Mouse (Mus musculus): ENCODE results near the gene Mis12.

Gene Mis12

DNA sequence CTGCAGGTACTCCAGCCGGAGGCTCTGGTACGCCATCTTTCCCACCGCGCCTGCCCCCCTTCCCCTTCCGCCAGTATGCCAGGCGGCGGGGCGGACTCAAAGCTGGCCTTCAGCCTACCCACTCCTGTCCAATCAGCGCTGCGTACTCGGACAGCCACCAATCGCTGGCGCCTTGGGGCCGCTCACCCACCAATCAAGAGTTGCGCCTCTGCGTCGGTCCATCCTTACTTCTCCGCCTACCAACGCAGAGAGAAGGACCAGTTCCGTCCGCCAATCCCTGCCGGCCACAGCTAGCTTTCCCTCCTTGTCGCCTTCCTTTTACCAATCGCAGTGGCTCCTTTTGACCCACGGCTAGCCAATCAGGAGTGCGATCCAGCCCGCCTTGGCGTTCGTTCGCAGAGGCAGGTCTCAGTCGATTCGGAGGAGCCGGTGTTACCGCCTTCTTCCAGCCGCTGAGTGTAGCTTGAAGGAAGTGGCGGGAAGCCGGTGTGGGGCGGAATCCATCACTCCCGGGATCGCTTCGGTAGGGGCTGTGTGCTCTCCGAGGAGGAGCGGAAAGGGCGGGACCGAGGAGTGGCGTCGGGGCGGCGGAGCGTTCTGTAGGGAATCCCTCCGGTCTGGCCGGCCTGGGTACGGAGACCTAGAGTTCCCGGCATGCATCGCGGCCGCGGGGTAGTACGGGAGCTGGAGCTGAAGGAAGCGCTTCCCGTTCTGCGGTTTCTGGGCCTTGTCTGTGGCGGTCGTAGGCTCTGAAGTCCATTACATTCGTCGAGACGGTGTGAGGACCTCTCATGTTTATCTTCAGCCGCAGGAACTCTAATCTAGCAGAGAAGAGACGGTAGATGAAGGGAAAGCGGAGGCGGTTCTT, at the start of gene Mis12, which contains the start of gene Derl2:
Mis12 (plus strand) TSS at position 411 of the 868 bp plus-strand sequence.
Derl2 (minus strand) TSS at position 641 of the 868 bp plus-strand sequence.
- DNase-seq (ENCODE audit: low read depth), result peak; percentile 100

DNA sequence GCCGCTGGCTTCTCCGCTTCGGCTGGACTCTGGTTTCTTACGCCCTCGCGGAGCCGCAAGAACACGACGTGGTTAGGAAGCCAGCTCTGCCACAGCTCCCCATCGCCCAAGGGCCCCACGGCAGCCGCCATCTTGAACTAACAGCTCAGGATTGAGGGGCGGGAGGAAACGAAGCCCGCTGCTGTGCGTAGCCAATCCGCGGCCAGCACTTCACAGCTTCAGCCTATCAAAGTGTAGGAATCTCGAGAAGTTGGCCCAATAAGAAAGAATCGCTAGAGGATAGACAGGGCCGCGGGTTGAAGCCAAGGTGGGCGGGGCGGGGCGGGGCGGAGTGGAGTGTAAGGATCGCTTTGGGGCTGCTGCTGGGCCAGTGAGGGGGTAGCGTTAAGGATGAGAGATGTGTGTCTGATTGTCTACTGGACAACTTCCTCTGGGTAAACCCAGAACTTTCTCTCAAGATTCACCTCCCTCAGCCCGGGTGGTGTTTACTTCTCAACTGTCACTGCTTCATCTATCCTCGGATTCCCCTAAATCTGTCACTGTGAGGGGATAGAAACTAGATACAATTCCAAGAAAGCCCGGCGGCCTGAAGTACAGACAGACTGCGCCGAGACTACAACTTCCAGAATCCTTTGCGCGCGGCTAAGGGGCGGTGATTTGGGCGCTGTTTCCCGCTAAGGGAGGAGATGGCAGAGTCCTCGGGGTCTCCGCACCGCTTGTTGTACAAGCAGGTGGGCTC, 49.4 kb upstream of the Mis12 start, which contains the start of the genes Nup88 and Rpain:
Nup88 (minus strand) TSS at position 153 of the 739 bp plus-strand sequence.
Rpain (plus strand) TSS at position 393 of the 739 bp plus-strand sequence.
- peak; percentile 97 for DNase-seq (ENCODE audit: low read depth)

DNA sequence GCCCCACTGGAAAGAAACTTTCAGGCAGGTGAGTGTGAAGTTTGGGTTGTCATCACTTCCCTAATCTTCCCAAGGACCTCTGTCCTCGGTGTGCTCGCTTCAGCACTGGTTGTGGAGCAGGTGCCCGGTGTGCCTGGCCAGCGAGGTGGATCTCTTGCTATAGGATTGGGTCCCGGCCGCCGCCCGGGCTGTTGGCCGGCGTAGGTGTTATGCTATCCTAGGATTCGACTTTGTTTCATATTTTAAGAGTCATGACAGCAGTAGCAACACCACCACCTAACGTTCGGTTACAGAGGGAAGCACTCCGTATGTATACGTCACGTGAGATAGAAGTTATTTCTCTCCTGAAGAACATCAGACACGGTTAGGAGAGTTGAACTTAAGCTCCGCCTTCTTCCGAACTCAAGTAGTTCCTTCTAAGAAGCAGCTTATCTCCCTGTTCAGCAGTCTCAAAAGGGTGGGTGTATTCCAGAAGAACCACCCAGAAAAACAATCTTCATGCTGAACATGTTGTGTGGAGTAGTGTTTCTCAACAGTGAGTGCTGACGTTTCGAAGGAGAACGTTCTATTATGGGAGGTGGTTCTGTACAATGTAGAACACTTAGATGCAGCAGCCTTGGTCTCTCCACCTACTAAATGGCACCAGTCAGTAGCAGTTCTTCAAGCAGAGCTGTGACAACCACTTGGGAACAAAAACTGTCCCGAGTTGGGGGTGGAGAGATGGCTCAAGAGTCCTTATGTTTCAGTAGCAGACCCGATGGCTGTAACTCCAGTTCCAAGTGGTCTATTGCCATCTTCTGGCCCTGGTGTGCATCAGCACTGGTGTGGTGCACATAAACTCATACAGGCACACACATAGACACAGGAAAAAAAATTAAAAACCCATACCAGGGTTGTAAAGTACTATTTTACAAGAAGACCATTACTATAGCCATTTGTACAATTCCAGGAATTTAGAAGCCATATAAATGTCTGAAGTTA, 48.6 kb upstream of the Mis12 start:
- no peak for DNase-seq (ENCODE audit: low read depth)

DNA sequence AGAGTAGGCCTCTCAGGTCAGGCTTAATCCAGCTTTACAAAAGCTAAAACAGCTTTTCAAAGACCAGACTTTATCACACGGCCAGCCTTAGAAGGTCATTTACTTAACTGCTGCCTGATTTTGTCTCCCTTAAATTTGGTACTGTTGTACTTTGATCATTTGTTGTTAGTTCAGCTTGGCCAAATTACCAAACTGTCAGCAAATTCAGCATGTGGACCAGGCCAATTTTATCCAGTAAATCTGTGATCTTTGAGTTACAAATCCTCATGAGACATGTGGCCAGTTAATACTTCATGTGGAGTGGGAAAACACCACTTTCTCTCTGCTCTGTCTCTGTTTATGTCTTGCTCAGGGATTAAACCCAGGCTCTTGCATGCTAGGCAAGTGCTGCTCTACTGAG, 46.8 kb upstream of the Mis12 start:
- no peak for DNase-seq (ENCODE audit: low read depth)

DNA sequence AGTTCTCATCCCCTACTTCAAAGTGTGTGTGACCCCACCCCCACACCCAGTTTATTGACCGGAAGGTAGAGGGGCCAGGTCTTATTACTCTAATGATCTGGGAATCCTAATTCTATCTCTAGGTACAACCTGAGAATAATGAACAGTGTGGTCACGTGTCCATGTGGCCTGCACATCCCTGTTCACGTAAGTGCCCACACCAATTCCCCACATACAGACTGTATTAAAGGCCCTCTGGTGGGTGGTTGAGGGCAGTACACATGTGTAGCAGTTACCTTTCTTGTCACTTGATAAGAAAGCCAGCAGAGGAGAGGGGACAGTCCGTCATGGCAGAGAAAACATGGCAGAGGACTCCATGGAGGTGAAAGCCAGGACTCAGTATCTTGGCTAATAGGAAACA, 45.5 kb upstream of the Mis12 start:
- DNase-seq (ENCODE audit: low read depth), result no peak

DNA sequence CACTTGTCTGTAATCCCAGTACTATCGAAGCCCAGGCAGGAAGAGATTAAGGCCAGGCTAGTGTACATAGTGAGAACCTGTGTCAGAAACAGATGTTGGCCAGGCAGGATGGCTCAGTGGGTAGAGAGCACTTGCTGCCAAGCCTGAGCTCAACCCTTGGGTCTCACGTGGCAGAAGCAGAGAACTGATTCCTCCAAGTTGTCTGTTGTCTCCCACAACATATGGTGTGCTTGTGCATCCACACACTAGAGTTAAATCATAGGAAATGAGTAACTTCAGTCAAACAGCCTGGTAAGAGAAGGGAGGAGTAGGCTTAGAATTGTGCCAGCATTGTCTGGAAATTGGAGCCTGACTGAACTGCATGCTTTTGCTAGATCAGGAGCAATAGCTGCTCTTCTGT, 44.2 kb upstream of the Mis12 start:
- no peak for DNase-seq (ENCODE audit: low read depth)

DNA sequence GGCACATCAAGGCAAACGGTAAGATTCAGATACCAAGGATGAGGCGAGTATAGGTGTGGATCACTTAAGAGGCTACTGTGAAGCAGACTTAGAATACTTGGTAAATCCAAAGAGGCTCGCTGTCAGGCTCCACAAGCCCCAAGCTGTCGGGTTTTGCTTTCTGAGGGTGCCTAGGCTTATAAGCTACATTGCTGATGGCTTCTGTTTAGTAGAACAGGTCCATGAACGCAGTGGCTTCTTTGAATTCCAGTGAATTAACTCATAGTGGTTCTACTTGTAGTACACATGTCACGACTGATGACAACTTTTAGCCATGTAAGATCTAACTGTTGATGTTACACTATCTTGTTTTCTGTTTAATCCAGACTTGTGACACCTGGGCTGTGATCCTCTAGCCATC, 42.1 kb upstream of the Mis12 start:
- DNase-seq (ENCODE audit: low read depth), result no peak

DNA sequence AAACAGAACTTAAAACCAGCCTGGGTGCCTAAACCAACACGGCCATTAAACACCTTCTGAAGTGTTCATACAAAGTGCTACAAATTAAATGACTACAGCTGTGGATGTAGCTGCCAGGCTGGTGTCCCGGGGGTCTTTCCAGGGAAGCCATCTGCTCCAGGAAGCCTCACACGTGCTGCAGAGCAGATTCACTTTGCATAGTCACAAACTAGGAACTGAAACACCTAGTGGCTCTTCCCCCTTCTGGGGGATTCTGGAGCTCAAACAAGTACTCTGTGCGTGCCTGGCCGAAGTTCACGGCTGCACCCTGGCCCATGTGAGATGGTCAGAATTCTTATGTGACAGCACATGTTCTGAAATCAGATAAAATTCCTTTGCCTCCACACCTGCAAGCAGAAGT, 39.2 kb upstream of the Mis12 start:
- no peak for DNase-seq (ENCODE audit: low read depth)

DNA sequence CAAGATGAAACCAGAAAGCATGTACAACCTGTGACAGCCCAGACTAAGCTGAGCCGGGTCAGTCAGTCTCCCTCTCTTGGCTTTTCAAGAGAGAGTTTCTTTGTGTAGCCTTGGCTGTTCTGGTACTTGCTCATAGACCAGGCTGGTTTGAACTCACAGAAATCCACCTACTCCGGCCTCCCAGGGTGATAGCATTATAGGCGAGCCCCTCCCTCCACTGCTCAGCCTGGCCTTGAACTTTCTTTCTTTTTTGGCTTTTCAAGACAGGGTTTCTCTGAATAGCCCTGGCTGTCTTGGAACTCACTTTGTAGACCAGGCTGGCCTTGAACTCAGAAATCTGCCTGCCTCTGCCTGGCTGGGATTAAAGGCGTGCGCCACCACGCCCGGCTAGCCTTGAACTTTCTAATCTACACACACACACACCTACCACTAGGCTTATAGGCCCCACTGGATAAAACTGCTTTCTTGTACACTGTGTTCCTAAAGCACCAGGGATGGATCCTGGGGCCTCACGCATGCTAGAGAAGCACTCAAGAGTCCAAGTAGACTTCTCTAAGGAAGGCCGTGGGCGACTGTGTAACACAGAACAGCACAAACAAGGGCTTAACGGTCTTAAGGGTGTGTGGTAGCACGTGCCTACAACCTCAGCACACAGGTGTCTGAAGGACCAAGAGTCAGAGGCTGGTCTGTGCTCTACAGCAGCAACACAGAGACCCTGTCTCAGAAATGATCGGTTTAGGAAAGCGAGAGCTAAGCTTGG, 38.5 kb upstream of the Mis12 start:
- DNase-seq (ENCODE audit: low read depth), result no peak

DNA sequence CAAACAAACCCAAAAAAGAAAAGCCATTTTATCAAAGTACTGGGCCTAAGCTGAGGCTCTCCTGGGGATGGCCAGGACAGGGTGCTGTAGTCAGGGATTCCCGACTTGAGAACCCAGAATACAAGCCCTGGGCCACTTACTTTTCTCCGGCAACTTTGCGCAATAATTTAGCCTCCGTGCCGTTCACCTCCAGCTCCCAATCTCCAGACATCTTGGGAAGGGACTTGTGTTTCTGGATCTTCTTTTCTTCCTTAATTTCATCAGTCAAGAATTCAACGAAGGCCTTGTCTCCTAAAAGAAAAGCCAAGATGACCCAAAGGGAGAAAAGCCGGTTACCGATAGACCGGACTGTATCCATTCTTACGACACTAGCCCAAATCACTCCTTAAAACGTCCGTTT, 37.4 kb upstream of the Mis12 start:
- no peak for DNase-seq (ENCODE audit: low read depth)

DNA sequence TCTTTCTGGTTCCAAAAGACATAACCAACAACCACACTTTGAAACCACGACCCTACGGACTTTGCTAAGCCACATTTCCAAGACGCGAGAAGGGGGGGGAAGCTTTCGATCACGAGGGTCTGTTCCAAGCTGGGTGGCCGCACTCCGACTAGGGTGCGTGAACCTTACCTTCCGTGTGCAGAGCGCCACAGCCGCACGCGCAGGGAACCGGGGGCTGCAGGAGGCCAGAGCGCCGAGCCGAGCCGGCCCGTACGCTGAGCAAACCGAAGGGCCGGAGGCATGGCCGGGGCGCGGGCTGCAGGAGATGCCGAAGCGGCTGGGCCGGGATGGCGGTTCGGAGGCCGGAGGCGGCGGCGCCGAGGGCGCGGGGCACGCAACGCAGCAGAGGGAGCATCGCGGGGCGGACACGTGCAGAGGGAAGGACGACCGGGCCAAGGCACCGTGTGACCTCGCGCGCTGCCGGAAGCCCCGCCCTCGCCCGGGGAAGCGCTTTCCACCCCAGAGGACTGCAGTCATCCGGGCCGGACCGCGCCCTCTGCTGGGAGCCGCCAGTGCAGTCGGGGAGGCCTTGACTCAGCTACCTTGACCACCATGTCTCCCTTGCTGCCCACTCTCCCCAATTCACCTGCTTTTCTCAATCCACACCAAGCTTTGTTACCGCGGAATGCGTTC, 36.7 kb upstream of the Mis12 start, which contains the start of gene C1qbp:
C1qbp (minus strand) TSS at position 470 of the 672 bp plus-strand sequence.
- DNase-seq (ENCODE audit: low read depth), result peak; percentile 63

DNA sequence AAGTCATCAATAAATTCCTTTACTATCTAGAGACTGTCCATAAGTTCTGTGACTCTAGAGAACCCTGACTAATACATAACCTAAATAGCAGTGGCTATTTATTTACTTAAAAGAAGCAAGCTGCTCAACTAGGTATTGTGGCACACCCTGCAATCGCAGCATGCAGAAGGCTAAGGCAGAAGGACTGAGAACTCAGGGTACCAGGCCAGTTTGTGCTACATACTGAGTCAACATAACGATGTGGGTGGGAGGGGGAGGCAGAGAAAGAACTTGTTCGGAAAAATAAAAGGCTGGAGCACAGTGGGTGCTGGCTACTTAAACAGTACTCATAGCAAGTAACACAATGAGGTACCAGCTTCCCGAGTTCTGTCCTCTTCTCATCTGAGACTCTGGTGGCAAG, 18.2 kb upstream of the Mis12 start:
- no peak for DNase-seq (ENCODE audit: low read depth)

DNA sequence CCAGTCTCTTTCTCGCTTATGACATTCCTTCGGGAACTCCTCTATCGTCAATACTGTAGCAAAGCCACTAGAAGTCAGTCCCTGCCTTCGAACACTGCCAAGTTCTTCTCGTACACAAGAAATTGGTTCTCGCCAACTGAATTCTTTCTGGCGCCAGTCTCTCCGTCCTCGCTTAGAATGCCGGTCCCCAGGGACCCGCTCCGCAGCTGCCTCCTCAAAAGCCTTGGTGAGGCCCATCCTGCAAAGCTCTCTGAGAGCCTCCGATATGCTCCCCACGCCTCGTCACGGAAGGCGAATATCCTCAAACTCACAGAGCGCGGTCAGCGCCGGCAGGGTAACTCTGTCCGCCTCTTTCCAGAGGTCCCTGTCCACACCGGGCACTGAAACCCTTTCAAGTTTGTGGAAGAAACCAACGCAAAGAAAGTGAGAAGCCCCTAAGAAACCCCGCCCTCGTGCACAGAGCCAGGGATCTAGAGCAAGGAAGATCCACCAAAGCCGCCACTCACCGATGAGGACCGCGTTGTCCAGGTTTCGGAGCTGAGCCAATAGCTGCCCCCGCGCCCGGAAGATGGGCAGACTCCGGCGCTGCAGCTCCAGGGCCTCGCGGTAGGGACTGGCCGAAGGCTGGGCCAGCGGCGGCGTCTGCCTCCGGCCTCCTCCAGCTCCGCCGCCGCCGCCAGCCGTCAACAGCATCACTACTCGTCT, 15.6 kb upstream of the Mis12 start:
- DNase-seq (ENCODE audit: low read depth), result no peak

DNA sequence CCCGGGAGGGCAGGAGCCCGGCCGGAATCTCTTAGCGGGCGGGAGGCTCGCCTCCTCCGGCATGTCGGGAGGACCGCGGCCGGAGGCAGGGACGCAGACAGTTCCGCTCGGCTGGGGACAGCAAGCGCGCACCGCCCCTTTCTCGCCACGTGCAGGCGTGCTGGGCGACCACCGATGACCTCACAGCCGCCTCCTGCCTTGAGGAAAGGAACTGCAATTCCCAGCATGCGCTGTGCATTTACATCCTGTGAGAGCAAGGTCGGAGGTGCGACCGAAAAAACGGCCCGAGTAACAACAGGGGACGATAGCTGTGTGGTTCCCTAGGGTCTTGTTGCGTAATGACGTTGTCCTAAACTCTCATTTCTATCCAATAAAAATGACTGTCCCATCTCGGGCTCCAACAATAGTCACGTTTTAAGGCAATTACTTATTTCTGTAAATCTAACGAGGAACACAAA, 15.1 kb upstream of the Mis12 start, which contains the start of gene Dhx33:
Dhx33 (minus strand) TSS at position 122 of the 458 bp plus-strand sequence.
- DNase-seq (ENCODE audit: low read depth), result peak; percentile 99

DNA sequence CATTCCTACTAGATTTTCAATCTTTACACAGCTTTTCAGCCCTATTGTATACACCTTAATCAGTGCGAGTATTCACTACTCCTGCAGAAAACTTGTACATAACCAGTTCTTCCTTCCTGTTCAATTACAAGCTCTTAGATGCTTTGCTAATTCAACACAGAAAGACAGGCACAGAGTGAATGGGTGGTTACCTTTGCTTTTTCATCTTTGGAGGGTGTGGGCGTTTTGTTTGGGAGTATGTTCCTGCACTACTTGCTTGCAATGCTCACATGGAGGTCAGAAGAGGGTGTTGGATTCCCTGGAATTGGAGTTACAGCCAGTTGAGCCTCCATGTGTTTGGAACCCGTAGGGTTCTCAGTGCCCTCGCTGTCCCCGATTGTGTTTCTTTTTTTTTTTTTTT, 14.4 kb upstream of the Mis12 start:
- no peak for DNase-seq (ENCODE audit: low read depth)

DNA sequence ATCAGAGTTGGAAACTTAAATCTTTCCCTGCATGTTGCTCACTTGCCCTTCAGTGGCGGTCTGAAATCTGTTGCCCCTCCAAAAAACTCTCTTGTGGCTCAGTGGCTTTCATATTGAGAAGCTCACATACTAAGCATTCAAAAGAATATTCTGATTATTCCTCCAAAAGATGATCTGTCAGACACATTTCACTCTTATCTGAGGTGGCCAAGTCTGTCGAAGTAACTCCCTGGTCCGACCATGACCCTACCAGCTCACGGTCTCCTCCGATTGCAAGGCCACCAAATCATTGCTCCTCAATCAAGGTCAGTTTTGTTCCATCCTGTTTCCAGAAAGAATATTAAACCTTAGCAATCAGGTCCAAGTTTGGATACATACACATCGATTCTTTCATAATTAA, 12.4 kb upstream of the Mis12 start:
- no peak for DNase-seq (ENCODE audit: low read depth)

DNA sequence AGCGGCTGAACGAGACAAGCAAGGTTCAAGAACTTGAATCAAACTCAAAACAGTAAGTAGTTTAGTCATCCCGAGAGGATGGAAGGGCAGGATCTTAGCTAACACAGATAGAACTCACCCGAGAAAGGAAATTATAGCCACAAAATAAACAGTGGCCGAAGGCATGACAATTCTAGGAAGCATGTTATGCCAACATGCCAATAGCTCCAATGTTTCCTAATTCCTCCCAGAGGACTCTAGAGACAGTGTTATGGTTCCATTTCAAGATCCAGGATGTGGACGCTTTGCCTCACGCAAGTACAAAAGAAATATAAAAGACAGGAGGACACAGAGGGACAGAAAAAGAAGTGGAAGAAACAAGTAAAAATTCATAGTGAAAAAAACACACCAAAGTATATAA, 11.6 kb upstream of the Mis12 start:
- no peak for DNase-seq (ENCODE audit: low read depth)

DNA sequence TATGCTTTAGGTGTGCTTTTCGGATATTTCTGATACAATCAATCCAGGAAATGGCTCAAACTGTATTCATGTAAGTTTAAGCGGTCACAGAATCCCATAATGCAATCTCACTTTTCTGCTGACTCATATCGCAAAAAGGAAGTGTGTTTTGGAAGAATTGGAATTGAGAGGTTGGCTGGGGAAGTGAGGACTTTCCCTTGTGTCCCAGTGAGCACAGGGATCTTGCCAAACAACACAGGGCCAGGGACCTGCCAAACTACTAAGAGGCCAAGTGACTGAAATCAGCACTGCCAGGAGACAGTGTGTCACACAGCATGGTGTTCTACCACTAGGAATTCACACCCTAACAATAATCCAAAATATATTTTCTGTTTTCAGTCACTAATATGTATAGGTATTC, 11.1 kb upstream of the Mis12 start:
- no peak for DNase-seq (ENCODE audit: low read depth)

DNA sequence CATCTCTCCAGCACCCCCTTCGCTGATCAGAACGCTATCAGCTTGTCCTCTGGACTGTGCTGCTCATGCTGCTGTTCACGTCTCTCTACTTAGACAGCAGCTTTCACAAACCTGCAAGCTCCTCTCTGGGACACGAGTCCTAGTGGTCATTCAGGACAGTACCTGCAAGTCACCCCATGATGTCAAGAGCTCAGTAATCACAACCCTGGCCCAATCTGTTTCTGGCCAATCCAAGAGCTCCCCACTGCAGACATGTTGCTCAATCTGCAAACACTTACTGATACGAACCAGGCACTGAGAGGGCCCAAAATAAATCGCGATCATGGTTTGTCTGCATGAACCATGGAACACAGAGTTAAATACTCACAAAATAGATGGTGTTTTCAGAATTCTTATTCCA, 6.7 kb upstream of the Mis12 start:
- no peak for DNase-seq (ENCODE audit: low read depth)

DNA sequence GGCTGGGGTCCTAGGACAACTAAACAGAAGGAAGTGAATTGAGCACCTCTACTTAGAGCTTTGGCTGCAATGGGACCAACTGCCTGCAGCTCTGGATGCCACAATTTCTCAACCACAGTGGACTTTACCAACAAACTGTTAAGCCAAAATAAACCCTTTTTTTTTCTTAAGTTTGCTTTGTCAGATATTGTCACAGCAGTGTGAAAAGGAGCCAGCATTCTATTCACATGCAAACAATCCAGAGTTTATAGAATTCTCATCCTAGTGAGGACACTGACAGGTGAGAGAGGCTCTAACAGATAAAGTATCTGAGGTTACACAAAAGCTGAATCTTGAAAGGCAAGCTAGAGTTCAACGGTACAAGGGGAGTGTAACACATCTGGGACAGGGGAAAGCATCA, 2.4 kb upstream of the Mis12 start:
- DNase-seq (ENCODE audit: low read depth), result no peak

Measured in fibroblast of lung, adult 2 months (primary cell).